Mouse (Mus musculus) liver, adult 2 months (tissue): ENCODE results near the gene Otud7a. TPM values are rescaled to one million over a fixed set of nuclear protein-coding genes. Genes with fewer than 3 reads are reported as not detected.

Experiments used
- DNase-seq: peaks from one replicate; pipeline ENCODE4 v3.0.0-alpha.2; 2011; ENCODE audit warnings: low read depth, low spot score; ENCODE audit errors: extremely low read depth
- H3K27ac ChIP-seq: fragments of 200-500 bp; replicated peaks from 2 replicates; pipeline ENCODE4 v1.5.1; 2012; ENCODE audit warnings: low read depth, mild to moderate bottlenecking, control low read depth, inconsistent platforms, low read length; ENCODE audit not compliant: insufficient read depth
- H3K27me3 ChIP-seq: fragments of 200-500 bp; 2 replicates; pipeline ENCODE4 v1.6.1; 2012; ENCODE audit warnings: mild to moderate bottlenecking, moderate library complexity, low read length, inconsistent platforms; ENCODE audit not compliant: control insufficient read depth, insufficient read depth
- H3K36me3 ChIP-seq: fragments of 200-500 bp; 2 replicates; pipeline ENCODE4 v1.6.1; 2012; ENCODE audit warnings: low read length, inconsistent platforms; ENCODE audit not compliant: control insufficient read depth, insufficient read depth
- H3K4me1 ChIP-seq: fragments of 200-500 bp; 2 replicates; pipeline ENCODE4 v1.6.1; 2011; ENCODE audit warnings: low read length; ENCODE audit not compliant: control insufficient read depth, insufficient read depth
- H3K4me3 ChIP-seq: fragments of 200-500 bp; 2 replicates; pipeline ENCODE4 v1.5.1; 2011; ENCODE audit warnings: low read depth, mild to moderate bottlenecking, control low read depth, low read length, moderate library complexity; ENCODE audit not compliant: insufficient read depth
- H3K79me2 ChIP-seq: fragments of 200-500 bp; 2 replicates; pipeline ENCODE4 v1.6.1; 2012; ENCODE audit warnings: inconsistent platforms, mild to moderate bottlenecking, low read length, moderate library complexity; ENCODE audit not compliant: control insufficient read depth, insufficient read depth
- H3K9ac ChIP-seq: fragments of 200-500 bp; 2 replicates; pipeline ENCODE4 v1.6.1; 2012; ENCODE audit warnings: low read depth, mild to moderate bottlenecking, control low read depth, inconsistent platforms, low read length
- CTCF ChIP-seq: fragments of 200-500 bp; IDR thresholded peaks from 2 replicates; pipeline ENCODE4 v1.5.1; 2011; ENCODE audit warnings: low read depth, low read length, control low read depth
- POLR2A ChIP-seq: fragments of 200-500 bp; IDR thresholded peaks from 2 replicates; pipeline ENCODE4 v1.6.1; 2011; ENCODE audit warnings: low read length, control low read depth; ENCODE audit not compliant: insufficient read depth; ENCODE audit errors: extremely low read depth
- WGBS: fragments of 180-500 bp; shearing (Covaris S2); methylation state at CpG from one replicate; pipeline ENCODE4 v1.1.7; 2018; 5-methylcytosine and 5-hydroxymethylcytosine counted together
- polyA plus RNA-seq: library from polyadenylated mRNA; depleted of rRNA; stranded (reverse); fragments of >200 nt; gene quantifications from 2 replicates; pipeline ENCODE4 v1.2.3, GENCODE M21; 2012
- total RNA-seq: library from RNA; depleted of rRNA; stranded (reverse); fragments of >200 nt; gene quantifications from 2 replicates; pipeline ENCODE4 v1.2.3, GENCODE M21; 2014

Gene Otud7a
- total and polyA plus RNA-seq, 2 experiments = not detected

DNA sequence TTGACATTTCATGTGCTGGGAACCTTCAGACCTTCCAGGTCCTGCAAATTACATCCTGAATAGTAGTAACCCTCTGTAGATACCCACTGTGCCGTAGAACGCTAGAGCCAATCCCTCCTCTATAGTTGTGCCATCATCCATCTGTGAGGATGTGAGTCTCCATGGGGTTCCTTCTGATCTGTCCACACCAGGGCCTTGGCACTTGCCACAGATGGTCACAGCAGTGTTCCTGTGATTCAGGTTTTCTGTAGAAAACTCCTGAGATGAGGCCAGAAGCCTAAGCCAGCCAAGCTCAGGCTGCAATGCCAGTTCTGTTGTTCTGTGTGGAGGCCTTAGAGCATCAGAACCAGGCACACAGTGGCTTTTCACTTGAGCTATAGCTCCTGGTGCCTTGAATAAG, 63.5 kb downstream of the Otud7a start:
- 91% methylated on average over 2 of the region's 2 CpGs for WGBS
- no peak for TF ChIP-seq POLR2A
- no peak for TF ChIP-seq CTCF

GRCm38 (mm10) chr7:63509825-63510224, 65.3 kb downstream of the Otud7a start:
- no peaks in the 10 kb centered on the region for H3K79me2 ChIP-seq
- no peak overlapping the region for H3K4me3 ChIP-seq
- DNase-seq = no peak
- WGBS = 58% methylated on average over 1 of the region's 1 CpGs
- H3K27ac ChIP-seq = no peak overlapping the region
- no peaks in the 10 kb centered on the region for H3K36me3 ChIP-seq
- no peak overlapping the region for H3K9ac ChIP-seq
- H3K4me1 ChIP-seq = no peaks in the 10 kb centered on the region
- H3K27me3 ChIP-seq = no peaks in the 10 kb centered on the region
- TF ChIP-seq CTCF = no peak
- no peak for TF ChIP-seq POLR2A

More for the DNA sequence above, 63.5 kb downstream of the Otud7a start:
- no peaks in the 10 kb centered on the region for H3K36me3 ChIP-seq
- H3K9ac ChIP-seq = no peak overlapping the region
- H3K79me2 ChIP-seq = no peaks in the 10 kb centered on the region
- H3K27me3 ChIP-seq = no peaks in the 10 kb centered on the region
- no peak overlapping the region for H3K27ac ChIP-seq
- DNase-seq = no peak
- no peaks in the 10 kb centered on the region for H3K4me1 ChIP-seq
- no peak overlapping the region for H3K4me3 ChIP-seq

GRCm38 (mm10) chr7:63511458-63511857, 66.9 kb downstream of the Otud7a start:
- no peaks in the 10 kb centered on the region for H3K79me2 ChIP-seq
- DNase-seq = no peak
- TF ChIP-seq CTCF (no peak), POLR2A (no peak)
- H3K4me1 ChIP-seq = no peaks in the 10 kb centered on the region
- no peaks in the 10 kb centered on the region for H3K36me3 ChIP-seq
- H3K4me3 ChIP-seq = no peak overlapping the region
- no peak overlapping the region for H3K27ac ChIP-seq
- H3K27me3 ChIP-seq = no peaks in the 10 kb centered on the region
- H3K9ac ChIP-seq = no peak overlapping the region

DNA sequence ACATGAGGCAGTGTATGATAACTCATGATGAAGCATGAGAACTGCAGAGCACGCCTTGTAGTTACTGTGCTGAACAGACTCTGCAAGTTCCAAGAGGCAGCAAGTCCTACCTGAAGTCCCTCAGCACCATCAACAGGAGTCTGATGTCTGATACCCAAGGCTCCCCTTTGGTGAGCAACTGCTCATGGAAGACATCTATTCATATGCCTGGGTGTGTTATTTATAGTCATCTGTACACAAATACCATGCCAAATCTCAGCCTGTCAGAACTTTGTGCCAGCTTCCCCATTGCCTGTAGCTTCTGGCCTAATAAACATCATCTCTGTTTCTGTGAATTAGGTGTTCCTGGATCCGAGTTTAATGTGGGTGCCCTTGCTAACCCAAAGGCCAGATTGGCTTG, 68.0 kb downstream of the Otud7a start:
- DNase-seq = no peak
- H3K79me2 ChIP-seq = no peaks in the 10 kb centered on the region
- H3K4me3 ChIP-seq = no peak overlapping the region
- WGBS = 62% methylated on average over 2 of the region's 2 CpGs
- no peaks in the 10 kb centered on the region for H3K4me1 ChIP-seq
- H3K36me3 ChIP-seq = no peaks in the 10 kb centered on the region
- TF ChIP-seq CTCF (no peak), POLR2A (no peak)
- no peak overlapping the region for H3K27ac ChIP-seq
- no peaks in the 10 kb centered on the region for H3K27me3 ChIP-seq
- no peak overlapping the region for H3K9ac ChIP-seq

DNA sequence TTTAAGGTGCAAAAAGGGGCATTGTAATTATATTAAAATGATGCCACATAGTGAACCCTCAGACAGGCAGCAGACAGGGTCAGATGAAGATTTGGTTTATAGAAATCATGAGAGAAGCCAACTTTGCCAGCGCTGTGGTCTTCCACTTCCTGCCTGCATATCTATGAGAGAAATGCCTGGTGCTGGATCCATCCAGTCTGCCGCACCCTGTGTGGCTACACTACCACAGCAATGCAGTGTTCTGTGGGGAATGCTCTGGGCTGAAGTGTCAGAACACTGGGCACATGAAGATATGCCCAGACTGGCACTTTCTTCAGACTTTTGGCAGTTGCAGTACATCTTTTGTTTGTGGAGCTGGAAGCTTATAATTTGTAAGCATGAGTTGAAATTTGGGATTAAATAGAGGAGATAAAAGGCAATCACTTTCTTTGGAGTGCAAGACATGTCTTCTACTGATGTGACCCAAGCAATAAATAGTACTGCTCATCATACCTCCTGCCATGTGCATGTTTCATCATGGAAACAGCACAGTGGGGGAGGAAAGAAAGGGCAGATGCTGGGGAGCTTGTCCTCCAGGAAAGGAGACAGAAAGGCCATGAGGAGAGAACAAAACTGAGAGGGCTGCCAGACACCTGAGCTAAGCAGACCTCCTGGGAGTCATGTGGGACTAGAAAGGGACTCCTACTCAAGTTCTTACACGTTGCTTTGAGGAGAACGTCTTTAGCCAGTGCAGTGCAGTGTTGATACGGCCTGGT, 71.8 kb downstream of the Otud7a start:
- 76% methylated on average over 5 of the region's 5 CpGs for WGBS
- H3K79me2 ChIP-seq = no peaks in the 10 kb centered on the region
- H3K4me3 ChIP-seq = no peak overlapping the region
- no peak overlapping the region for H3K9ac ChIP-seq
- no peaks in the 10 kb centered on the region for H3K36me3 ChIP-seq
- H3K27ac ChIP-seq = no peak overlapping the region
- H3K4me1 ChIP-seq = no peaks in the 10 kb centered on the region
- no peaks in the 10 kb centered on the region for H3K27me3 ChIP-seq
- DNase-seq = no peak
- TF ChIP-seq POLR2A = no peak

GRCm38 (mm10) chr7:63520299-63520698, 75.7 kb downstream of the Otud7a start:
- Histone ChIP-seq H3K9ac (no peak overlapping the region), H3K27me3 (no peaks in the 10 kb centered on the region), H3K27ac (no peak overlapping the region), H3K4me3 (no peak overlapping the region), H3K4me1 (no peaks in the 10 kb centered on the region), H3K79me2 (no peaks in the 10 kb centered on the region), H3K36me3 (no peaks in the 10 kb centered on the region)
- no peak for TF ChIP-seq CTCF
- no peak for TF ChIP-seq POLR2A
- no peak for DNase-seq
- 92% methylated on average over 1 of the region's 1 CpGs for WGBS
